Mouse (Mus musculus): Measurements from ENCODE around the gene Calhm4.

GRCm38 (mm10) chr10:34089517-34089916, 45.4 kb upstream of the Calhm4 start:
- TF ChIP-seq GATA1 (IDR thresholded peaks at IDR 0.05; ENCODE audit: borderline replicate concordance, low read length) (no peak), FLI1 (IDR thresholded peaks at IDR 0.05; ENCODE audit: low read length) (no peak)

All from megakaryocyte, embryonic 14.5 days (primary cell).